Mouse (Mus musculus) heart, postnatal 0 days (tissue): ENCODE measurements around the gene Adssl1.

ENCODE experiments used
- CTCF ChIP-seq: IDR thresholded peaks from 2 replicates; pipeline ENCODE4 v1.5.1; 2016; ENCODE audit warnings: antibody characterized with exemption, control low read depth, low read depth
- EP300 ChIP-seq: IDR thresholded peaks from 2 replicates; pipeline ENCODE4 v1.6.1; 2016; ENCODE audit warnings: antibody characterized with exemption, low read depth

DNA sequence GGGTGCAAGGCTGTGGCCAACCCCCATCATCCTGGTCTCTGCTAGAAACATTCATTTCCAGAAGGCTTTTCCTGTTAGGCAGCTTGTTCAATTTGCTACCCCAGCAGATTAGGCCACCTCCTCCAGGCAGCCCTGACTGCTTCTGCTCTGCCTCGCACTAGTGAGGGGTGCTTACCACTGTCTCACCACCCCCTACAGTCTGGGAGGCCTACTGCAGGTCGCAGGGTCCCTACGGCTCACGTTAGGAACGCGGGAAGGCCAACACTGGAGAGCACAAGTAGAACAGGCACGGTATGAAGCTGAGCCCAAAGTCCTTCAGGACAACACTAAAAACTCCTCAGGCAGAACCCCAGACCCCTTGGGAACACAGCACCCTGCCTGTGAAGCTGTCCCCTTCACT lies 52.0 kb downstream of the Adssl1 start:
- TF ChIP-seq CTCF (peak; percentile 13; the same call in 1 of the 2 replicates), EP300 (no peak)
